Mouse (Mus musculus) myocyte (in vitro differentiated cells): ENCODE measurements around the gene Olfr1496. TPM values are rescaled to one million over a fixed set of nuclear protein-coding genes. Genes with fewer than 3 reads are reported as not detected.

Experiments
- H3K27me3 ChIP-seq: one replicate; pipeline ENCODE4 v1.6.1; 2011; ENCODE audit not compliant: control insufficient read depth, insufficient read depth, insufficient read length
- H3K36me3 ChIP-seq: one replicate; pipeline ENCODE4 v1.6.1; 2011; ENCODE audit not compliant: control insufficient read depth, insufficient read depth
- H3K4me2 ChIP-seq: one replicate; pipeline ENCODE4 v1.6.1; 2011; ENCODE audit warnings: low read depth, control low read depth
- H3K4me3 ChIP-seq: one replicate; pipeline ENCODE4 v1.5.1; 2011; ENCODE audit warnings: mild to moderate bottlenecking, control low read depth, moderate library complexity
- H3K79me2 ChIP-seq: one replicate; pipeline ENCODE4 v1.6.1; 2011; ENCODE audit not compliant: control insufficient read depth, insufficient read depth
- H3ac ChIP-seq: one replicate; pipeline ENCODE4 v1.6.1; 2011; ENCODE audit not compliant: control insufficient read depth, insufficient read length
- CEBPB ChIP-seq: IDR thresholded peaks from 2 replicates; pipeline ENCODE4 v1.6.1; 2011; ENCODE audit warnings: mild to moderate bottlenecking, moderate library complexity; ENCODE audit not compliant: poor library complexity, insufficient read depth, severe bottlenecking
- E2F4 ChIP-seq: IDR thresholded peaks from one replicate; pipeline ENCODE4 v1.6.1; 2011; ENCODE audit warnings: mild to moderate bottlenecking, control low read depth, moderate library complexity; ENCODE audit not compliant: insufficient read depth
- MAX ChIP-seq: IDR thresholded peaks from one replicate; pipeline ENCODE4 v1.6.1; 2011; ENCODE audit warnings: low read depth, mild to moderate bottlenecking, control low read depth
- MYOD1 ChIP-seq, 3 experiments: IDR thresholded peaks; one replicate each; pipeline ENCODE4 v1.6.1; 2011; ENCODE audit warnings: control low read depth in 2 of 3, low read depth in 2 of 3, mild to moderate bottlenecking in 2 of 3, moderate library complexity in 1 of 3; ENCODE audit not compliant: insufficient read length in 2 of 3, control insufficient read depth in 1 of 3
- MYOG ChIP-seq, 3 experiments: IDR thresholded peaks; one replicate each; pipeline ENCODE4 v1.6.1; 2011; ENCODE audit warnings: control low read depth in 2 of 3, low read depth in 2 of 3, mild to moderate bottlenecking in 2 of 3; ENCODE audit not compliant: insufficient read length in 2 of 3, control insufficient read depth in 1 of 3, insufficient read depth in 1 of 3
- POLR2A ChIP-seq: IDR thresholded peaks from one replicate; pipeline ENCODE4 v1.6.1; 2011; ENCODE audit warnings: low read depth, mild to moderate bottlenecking, control low read depth, moderate library complexity; ENCODE audit not compliant: insufficient read length
- POLR2AphosphoS2 ChIP-seq: IDR thresholded peaks from one replicate; pipeline ENCODE4 v1.6.1; 2011; ENCODE audit warnings: low read depth, control low read depth; ENCODE audit not compliant: insufficient read length
- REST ChIP-seq: IDR thresholded peaks from one replicate; pipeline ENCODE4 v1.6.1; 2011; ENCODE audit warnings: mild to moderate bottlenecking, control low read depth, moderate library complexity; ENCODE audit not compliant: insufficient read depth, insufficient read length
- SRF ChIP-seq: IDR thresholded peaks from one replicate; pipeline ENCODE4 v1.6.1; 2011; ENCODE audit warnings: low read depth; ENCODE audit not compliant: control insufficient read depth, insufficient read length
- TCF12 ChIP-seq: IDR thresholded peaks from one replicate; pipeline ENCODE4 v1.6.1; 2011; ENCODE audit warnings: mild to moderate bottlenecking, control low read depth; ENCODE audit not compliant: poor library complexity, insufficient read depth, severe bottlenecking
- TCF3 ChIP-seq: IDR thresholded peaks from one replicate; pipeline ENCODE4 v1.6.1; 2011; ENCODE audit warnings: low read depth, control low read depth; ENCODE audit not compliant: insufficient read length
- USF1 ChIP-seq: IDR thresholded peaks from one replicate; pipeline ENCODE4 v1.6.1; 2011; ENCODE audit warnings: low read depth, mild to moderate bottlenecking, control low read depth, moderate library complexity
- polyA plus RNA-seq: library from polyadenylated mRNA; unstranded; fragments of >200 nt; fragmentation: generic; extraction: Trizol; gene quantifications from one replicate; pipeline ENCODE4 v1.2.1, GENCODE M21; 2012; ENCODE audit warnings: missing spikeins

Olfr1496 gene
- polyA plus RNA-seq, 1 experiment, result not detected

GRCm38 (mm10) chr19:13820847-13821246 is 43.2 kb downstream of the Olfr1496 start:
- H3K27me3 ChIP-seq, result no peaks in the 10 kb centered on the region
- no peaks in the 10 kb centered on the region for H3K79me2 ChIP-seq
- H3ac ChIP-seq, result no peak overlapping the region
- H3K4me3 ChIP-seq, result no peak overlapping the region
- H3K4me2 ChIP-seq, result no peak overlapping the region
- H3K36me3 ChIP-seq, result no peaks in the 10 kb centered on the region
- TF ChIP-seq TCF12 (no peak), E2F4 (no peak), MYOD1 (IDR thresholded peaks at IDR 0.05; ENCODE audit: control insufficient read depth in 1 of 3, insufficient read length in 2 of 3, low read depth in 2 of 3) (no peak), POLR2A (no peak), TCF3 (no peak), SRF (no peak), MYOG (IDR thresholded peaks at IDR 0.05; ENCODE audit: control insufficient read depth in 1 of 3, insufficient read depth in 1 of 3, insufficient read length in 2 of 3, low read depth in 2 of 3) (no peak), REST (no peak), MAX (no peak), CEBPB (no peak)

DNA sequence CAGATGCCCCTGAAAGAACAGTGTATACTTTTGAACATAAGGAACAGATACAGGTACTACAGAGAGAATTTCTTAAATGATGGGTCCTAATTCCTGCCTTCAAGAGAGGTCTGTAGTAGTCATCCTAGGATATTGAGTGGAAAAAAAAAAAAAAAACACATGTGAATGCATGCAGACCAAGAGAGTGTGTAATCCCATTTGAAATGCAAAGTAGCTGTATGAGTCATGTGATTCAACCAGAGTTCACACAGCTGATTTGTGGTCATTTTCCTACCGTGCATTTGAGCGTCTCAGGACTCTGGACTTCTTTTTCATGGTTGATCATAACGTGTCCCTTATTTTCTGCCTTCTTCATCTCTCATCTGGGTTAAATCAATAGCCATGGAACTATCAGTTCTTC is 50.8 kb downstream of the Olfr1496 start:
- Histone ChIP-seq H3K79me2 (no peaks in the 10 kb centered on the region), H3K4me2 (no peak overlapping the region), H3K27me3 (no peaks in the 10 kb centered on the region), H3ac (no peak overlapping the region), H3K36me3 (no peaks in the 10 kb centered on the region), H3K4me3 (no peak overlapping the region)
- TF ChIP-seq REST (no peak), CEBPB (no peak), E2F4 (no peak), MYOD1 (IDR thresholded peaks at IDR 0.05; ENCODE audit: control insufficient read depth in 1 of 3, insufficient read length in 2 of 3, low read depth in 2 of 3) (no peak), POLR2A (no peak), MYOG (IDR thresholded peaks at IDR 0.05; ENCODE audit: control insufficient read depth in 1 of 3, insufficient read depth in 1 of 3, insufficient read length in 2 of 3, low read depth in 2 of 3) (no peak), TCF3 (no peak), SRF (no peak), POLR2AphosphoS2 (no peak), TCF12 (no peak), MAX (no peak), USF1 (no peak)

GRCm38 (mm10) chr19:13830388-13830787 is 52.7 kb downstream of the Olfr1496 start, which contains the start of gene Olfr1500:
TSS of gene Olfr1500 (minus strand) at chr19:13830488.
- Histone ChIP-seq H3K36me3 (no peaks in the 10 kb centered on the region), H3ac (no peak within 1 kb of the TSS), H3K27me3 (no peaks in the 10 kb centered on the region), H3K79me2 (no peaks in the 10 kb centered on the region), H3K4me3 (no peak within 1 kb of the TSS), H3K4me2 (no peak within 1 kb of the TSS)
- TF ChIP-seq POLR2AphosphoS2, result no peak
- TF ChIP-seq MAX, result no peak
- no peak for TF ChIP-seq MYOG (IDR thresholded peaks at IDR 0.05; ENCODE audit: control insufficient read depth in 1 of 3, insufficient read depth in 1 of 3, insufficient read length in 2 of 3, low read depth in 2 of 3)
- no peak for TF ChIP-seq USF1
- TF ChIP-seq CEBPB, result no peak
- no peak for TF ChIP-seq E2F4
- TF ChIP-seq TCF12, result no peak
- no peak for TF ChIP-seq MYOD1 (IDR thresholded peaks at IDR 0.05; ENCODE audit: control insufficient read depth in 1 of 3, insufficient read length in 2 of 3, low read depth in 2 of 3)
- no peak for TF ChIP-seq REST
- no peak for TF ChIP-seq POLR2A
- TF ChIP-seq SRF, result no peak

Other genes starting within 250 kb of the Olfr1496 start
- not detected for gene Olfr1480, start 250.0 kb upstream of the Olfr1496 start, polyA plus RNA-seq
- not detected for gene Olfr1484, start 194.4 kb upstream of the Olfr1496 start, polyA plus RNA-seq
- not detected for gene Olfr1487, start 160.5 kb upstream of the Olfr1496 start, polyA plus RNA-seq
- not detected for gene Olfr1489, start 146.3 kb upstream of the Olfr1496 start, polyA plus RNA-seq
- not detected for gene Olfr1490, start 126.8 kb upstream of the Olfr1496 start, polyA plus RNA-seq
- gene Olfr1491, start 80.6 kb upstream of the Olfr1496 start, polyA plus RNA-seq, result not detected
- gene Olfr1493-ps1, start 54.6 kb upstream of the Olfr1496 start, polyA plus RNA-seq, result not detected
- not detected for gene Olfr1494, start 38.1 kb upstream of the Olfr1496 start, polyA plus RNA-seq
- not detected for gene Olfr1495, start 13.3 kb upstream of the Olfr1496 start, polyA plus RNA-seq
- gene Olfr1497, start 20.3 kb downstream of the Olfr1496 start, polyA plus RNA-seq, result not detected
- gene Olfr1499, start 41.6 kb downstream of the Olfr1496 start, polyA plus RNA-seq, result not detected
- not detected for gene Olfr1500, start 52.6 kb downstream of the Olfr1496 start, polyA plus RNA-seq
- not detected for gene Olfr1501, start 72.8 kb downstream of the Olfr1496 start, polyA plus RNA-seq
- not detected for gene Olfr1502, start 83.9 kb downstream of the Olfr1496 start, polyA plus RNA-seq
- gene Olfr1504, start 120.0 kb downstream of the Olfr1496 start, polyA plus RNA-seq, result not detected
- gene Olfr1505, start 135.7 kb downstream of the Olfr1496 start, polyA plus RNA-seq, result not detected